Mouse (Mus musculus) embryo, embryonic 11.5 days (tissue): ENCODE measurements at regions not wholly inside any gene's neighbourhood (a gene's known extent, or its start where the extent isn't known, plus 50 kb on each side); places are given as distances from the start of the nearest gene placed in this dataset.
"Not testable (repeated sequence)": the region's sequence is repeated elsewhere in the genome, so short reads cannot be mapped to it uniquely, and the experiment has no call there.

Experiments
- DNase-seq: peaks from one replicate; pipeline ENCODE4 v3.0.0-alpha.2; 2012; ENCODE audit warnings: low read depth, low spot score

DNA sequence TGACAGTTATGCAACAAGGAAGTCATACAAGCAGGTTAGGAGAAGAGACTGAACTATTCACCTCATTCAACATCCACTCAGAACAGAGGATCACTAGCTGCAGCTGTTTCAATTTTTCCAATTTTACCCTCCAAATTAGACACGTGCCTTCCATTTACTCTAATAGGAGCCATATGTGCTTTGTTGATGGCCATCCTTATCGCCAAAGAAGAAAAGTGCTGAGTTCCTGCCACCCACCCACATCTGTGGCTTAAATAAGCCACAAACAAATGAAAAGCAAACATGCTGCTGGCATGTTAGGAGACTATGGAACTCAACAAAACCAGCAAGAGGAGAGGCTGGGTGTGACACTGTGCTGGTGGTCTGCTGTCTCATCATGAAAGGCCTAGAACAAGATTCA lies 1786.1 kb downstream of the 9330182O14Rik start:
- no peak for DNase-seq

- no peak for DNase-seq
Observed at GRCm38 (mm10) chr15:41936697-41937096, 1802.5 kb downstream of the 9330182O14Rik start.

- no peak for DNase-seq
Observed at GRCm38 (mm10) chr15:41945226-41945625, 1811.1 kb downstream of the 9330182O14Rik start.

- DNase-seq: no peak
Observed at GRCm38 (mm10) chr15:41947888-41948287, 1813.7 kb downstream of the 9330182O14Rik start.

GRCm38 (mm10) chr15:41948347-41949093 lies 1814.4 kb downstream of the 9330182O14Rik start:
- DNase-seq: no peak

DNA sequence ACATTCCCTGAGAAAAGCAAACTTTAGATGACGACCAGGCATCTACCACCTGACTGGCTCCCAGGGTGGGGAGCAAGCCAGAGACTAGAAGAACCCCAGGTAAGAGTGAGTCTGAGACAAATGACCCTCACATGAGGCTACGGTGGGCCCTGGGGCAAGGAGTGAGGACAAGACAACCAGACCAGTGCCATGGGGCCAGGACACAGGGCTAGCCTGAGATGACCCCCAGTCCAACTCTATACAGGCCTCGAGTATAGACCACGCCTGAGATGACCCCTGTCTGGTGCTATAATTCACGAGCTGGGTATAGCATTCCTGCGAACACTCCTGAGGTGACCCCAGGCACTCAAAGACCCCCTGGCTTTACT lies 1814.9 kb downstream of the 9330182O14Rik start:
- DNase-seq: no peak

DNA sequence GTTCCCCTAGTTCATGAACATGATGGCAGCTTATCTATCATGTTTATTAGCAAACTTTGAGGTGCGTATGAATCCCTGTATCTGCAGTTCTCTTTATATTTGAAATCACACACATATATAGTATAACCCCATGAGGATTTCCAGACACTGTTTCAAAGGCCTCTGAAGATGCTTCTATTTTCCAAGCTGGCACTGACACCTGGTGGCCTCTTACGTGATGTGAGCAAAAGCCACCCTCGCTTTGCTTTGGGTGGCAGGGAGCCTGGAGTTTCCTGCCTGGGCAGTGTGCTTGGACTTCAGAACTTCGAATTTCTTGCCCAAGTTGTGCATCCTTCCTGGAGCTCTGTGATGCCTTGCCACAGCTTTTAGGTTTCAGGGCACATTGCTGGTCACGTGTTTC lies 1817.1 kb downstream of the 9330182O14Rik start:
- DNase-seq: no peak

GRCm38 (mm10) chr15:41960597-41960996 lies 1826.4 kb downstream of the 9330182O14Rik start:
- DNase-seq: no peak

GRCm38 (mm10) chr15:41970877-41971276 lies 1836.7 kb downstream of the 9330182O14Rik start:
- DNase-seq: no peak

- peak; percentile 74 for DNase-seq
Observed at GRCm38 (mm10) chr15:41973263-41973662, 1839.1 kb downstream of the 9330182O14Rik start.

- no peak for DNase-seq
Observed at GRCm38 (mm10) chr15:41977196-41977595, 1843.0 kb downstream of the 9330182O14Rik start.

DNA sequence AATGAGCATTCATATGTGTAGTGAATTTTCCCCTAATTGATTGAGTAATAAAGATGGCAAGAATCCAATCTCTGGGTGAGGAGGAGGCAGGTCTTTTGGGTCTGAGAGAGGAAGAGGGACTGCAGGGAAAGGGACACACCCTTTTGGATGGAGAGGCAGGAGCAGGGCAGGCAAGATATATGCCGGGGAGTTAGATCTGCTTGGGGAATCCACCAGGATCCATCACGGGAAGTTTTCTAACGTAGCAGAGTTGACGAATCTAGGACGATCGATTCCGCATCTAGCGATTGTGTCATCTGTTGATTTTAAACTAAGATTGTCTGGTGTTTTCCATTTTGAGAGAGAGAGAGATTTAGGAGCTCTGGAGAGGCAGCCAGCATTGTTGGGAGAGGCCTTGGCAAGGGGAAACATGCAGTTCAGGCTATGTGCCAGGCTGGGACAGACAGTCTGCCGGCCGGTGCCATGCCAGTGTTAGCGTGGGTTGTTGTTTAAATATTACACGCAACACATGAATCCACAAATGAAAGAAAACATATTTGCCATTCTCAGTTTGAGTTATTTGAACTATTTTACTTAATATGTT lies 1843.6 kb downstream of the 9330182O14Rik start:
- no peak for DNase-seq

- no peak for DNase-seq
Observed at GRCm38 (mm10) chr15:41983261-41983660, 1849.1 kb downstream of the 9330182O14Rik start.

DNA sequence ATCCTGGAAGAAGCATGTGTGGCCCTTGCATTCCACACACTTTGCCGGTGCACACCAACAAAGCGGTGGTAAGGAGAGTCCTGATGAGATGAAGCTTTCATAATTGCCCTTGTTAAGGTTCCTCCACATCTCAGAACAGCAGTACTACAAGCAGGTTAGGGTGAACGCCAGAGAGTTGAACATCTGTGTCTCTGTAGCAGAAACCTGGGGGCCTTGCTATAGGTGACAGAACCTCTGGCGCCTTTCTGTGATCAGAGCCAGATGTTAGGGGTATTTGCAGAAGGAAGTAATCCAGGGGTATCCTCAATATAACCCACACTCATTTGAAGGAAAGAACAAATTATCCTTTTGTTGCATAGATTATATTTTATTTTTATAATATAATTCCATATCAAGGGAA lies 1850.1 kb downstream of the 9330182O14Rik start:
- no peak for DNase-seq

DNA sequence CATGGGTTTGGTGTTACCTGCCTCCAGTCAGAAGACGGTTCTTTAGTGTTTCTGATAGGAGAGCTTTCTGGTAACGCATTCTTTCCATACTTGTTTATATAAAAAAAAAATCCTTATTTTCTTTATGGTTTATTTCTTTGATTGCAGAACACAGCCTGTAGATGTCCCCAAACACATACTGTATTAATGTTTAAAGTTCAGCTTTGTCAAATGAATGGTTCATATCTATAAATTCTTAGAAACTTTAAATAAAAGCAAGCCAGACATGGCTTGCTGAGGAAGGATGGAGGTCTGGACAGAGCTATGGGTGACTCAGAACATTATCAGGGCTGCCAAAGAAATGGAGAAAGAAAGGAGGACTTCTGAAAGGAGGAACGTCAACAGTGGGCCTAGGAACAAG lies 1852.1 kb downstream of the 9330182O14Rik start:
- DNase-seq: no peak

DNA sequence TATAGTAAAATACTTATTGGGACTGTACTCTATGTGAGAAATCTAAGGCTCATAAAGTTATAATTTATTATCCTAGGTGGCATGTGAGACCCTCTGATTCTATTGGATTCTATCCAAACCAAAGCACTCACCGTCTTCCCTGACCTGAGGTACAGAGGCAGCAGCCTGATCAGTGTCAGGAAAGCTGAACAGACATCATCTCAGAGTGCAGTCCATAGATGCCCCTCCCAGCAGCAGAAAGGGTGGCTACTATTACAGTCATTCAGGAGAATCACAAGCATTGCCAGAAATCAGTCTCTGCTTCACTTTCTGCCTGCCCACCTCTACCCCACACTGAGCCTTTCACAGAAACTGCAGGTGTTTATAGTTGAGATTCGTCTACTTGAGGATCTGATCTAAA lies 1854.9 kb downstream of the 9330182O14Rik start:
- DNase-seq: no peak

- no peak for DNase-seq
Observed at GRCm38 (mm10) chr15:41991816-41992215, 1857.7 kb downstream of the 9330182O14Rik start.

DNA sequence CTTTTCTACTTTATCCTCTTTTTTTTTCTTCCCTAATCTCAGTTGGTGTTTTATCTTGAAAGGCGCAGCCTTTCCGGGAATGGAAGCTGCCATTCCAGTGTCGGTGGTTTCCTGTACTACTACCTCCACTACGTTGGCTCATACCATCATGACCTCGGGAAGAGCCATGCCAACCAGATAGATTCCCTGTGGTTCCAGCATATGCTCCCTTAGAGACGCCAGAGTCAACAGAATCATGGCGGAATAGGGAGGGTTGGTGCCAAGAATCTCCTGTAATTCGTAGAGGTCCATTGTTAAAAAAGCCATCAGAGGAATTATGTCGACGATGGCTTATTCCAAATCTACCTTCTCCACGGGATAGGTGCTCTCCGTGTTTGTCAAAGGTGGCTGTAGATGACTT lies 1898.1 kb downstream of the 9330182O14Rik start:
- not testable (repeated sequence) for DNase-seq

DNA sequence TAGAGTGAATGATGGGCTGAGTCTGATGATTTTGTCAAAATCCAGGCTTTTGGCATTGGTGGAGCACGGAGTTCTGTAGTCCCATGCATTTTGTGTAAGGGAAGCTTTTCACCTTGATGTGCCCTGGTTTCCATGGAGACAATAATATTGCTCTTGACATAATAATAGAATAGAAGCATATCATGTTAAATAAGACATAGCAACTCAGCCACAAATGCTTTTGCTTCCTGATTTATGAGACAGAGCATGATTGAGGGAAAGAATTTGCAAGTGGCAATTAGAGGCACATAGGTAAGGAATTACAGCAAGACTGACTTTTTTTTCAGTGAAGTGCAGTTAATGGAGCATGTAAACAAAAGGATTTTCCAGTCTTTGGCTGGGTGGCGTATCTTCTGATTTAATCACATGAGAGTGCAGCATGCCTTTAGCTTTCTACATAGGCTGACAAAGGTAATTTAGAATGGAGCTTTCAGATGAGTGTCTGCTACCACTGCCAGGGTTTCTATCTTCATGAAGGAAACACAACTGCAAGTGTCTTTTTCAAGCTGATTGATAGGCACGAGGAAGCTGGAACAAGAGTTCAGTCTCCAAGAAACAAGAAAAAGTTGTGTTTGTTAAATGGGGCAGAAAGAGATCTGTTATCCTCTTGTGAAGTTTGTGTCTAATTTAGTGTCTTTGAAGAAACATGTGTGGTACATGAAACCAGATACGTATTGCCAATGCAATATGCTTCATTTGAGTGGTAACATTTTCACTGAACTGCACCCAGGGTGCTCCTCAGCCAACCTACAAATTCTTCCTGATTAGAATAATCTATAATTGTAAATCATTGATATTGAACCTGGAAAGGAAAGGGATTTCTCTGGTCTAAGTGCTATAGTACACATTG lies 1913.2 kb downstream of the 9330182O14Rik start:
- peak; percentile 20 for DNase-seq

GRCm38 (mm10) chr15:42056772-42057171 lies 1922.6 kb downstream of the 9330182O14Rik start:
- DNase-seq: no peak

DNA sequence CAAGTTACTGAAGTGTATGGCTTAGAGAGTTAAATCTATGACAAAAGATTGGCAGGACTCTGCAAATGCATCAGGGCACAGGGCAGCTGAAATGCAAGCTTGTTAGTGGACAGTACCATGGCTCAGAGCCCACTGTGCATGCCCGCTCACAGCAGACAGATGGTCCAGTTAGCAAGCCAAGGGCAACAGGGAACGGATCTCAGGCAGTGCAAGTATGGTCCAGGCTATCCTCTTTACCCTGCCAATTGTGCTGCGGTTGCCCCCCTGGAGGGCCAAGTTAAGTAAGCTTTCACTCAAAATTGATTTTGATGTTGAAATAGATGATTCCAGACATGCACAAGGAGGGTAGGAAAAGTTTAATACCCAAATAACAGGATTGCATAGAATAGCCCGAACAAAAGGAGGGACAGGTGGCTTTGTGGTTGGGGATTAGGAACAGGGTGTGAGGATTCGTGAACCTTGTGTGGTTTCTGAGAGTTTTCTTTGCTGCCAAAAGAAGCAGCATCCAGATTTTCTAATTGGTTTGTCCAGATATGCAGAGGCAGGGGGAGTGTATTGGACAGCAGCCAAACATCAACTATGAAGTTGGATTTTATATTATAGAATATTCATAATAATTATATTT lies 1934.2 kb downstream of the 9330182O14Rik start:
- no peak for DNase-seq

GRCm38 (mm10) chr15:42069072-42069471 lies 1934.9 kb downstream of the 9330182O14Rik start:
- DNase-seq: no peak
